Mouse (Mus musculus) bone marrow macrophage, adult 2 months (primary cell): ENCODE data around the gene Arsa.

Source experiments
- CTCF ChIP-seq: IDR thresholded peaks from 2 replicates; pipeline ENCODE4 v1.5.1; 2012; ENCODE audit warnings: low read depth, mild to moderate bottlenecking, low read length, moderate library complexity
- POLR2A ChIP-seq: IDR thresholded peaks from 2 replicates; pipeline ENCODE4 v1.6.1; 2012; ENCODE audit warnings: mild to moderate bottlenecking, low read depth, low read length, borderline replicate concordance

DNA sequence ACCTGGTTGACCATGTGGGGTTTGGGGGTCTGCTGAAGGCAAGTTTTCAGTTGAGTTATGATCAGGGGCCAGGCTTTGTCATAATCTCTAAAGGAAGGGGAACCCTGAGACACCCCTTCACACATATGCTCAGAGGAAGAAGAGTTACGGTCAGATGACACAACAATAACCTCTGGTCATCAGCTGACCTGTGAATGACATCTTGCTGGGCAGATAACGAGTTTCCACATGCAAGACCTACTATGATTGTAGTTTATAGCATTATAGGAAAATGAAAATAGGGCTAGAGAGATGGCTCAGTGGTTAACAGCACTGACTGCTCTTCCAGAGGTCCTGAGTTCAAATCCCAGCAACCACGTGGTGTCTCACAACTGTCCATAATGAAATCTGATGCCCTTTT, 1.4 kb upstream of the Arsa start:
- no peak for TF ChIP-seq CTCF
- no peak for TF ChIP-seq POLR2A
